Comparison of ENCODE assay signal across 18 mouse cellular contexts in genomic region chr8:77406846-77407245, GRCm38 (mm10).
A peak's percentile ranks its signal among the peaks of the same experiment; 100 is the strongest.
DNase-seq lines count a peak whose midpoint lies in the region; ATAC-seq and TF ChIP-seq lines count a peak whose summit lies in the region.
"Had no signal": no experiment of that assay in that cellular context is flagged by ENCODE, and none has a peak within 500 bp of the region (broad histone marks: within the 10 kb centered on the region; RNA-seq: fewer than 3 reads in every experiment).

No protein-coding gene starts in this region.

- ATAC-seq in liver, postnatal 0 days, result no peak
- ATAC-seq in liver, embryonic 12.5 days, result no peak
- ATAC-seq: forebrain, embryonic 16.5 days had no signal

- H3K9me3 ChIP-seq in liver, postnatal 0 days (ENCODE audit: low read length), result no peaks in the 10 kb centered on the region
- no peaks in the 10 kb centered on the region for H3K9me3 ChIP-seq in liver, embryonic 12.5 days (replicated peaks)
- no peaks in the 10 kb centered on the region for H3K9me3 ChIP-seq in ES-E14 (ENCODE audit: control insufficient read depth, insufficient read depth, low read depth, low read length)
- H3K9me3 ChIP-seq: embryonic facial prominence, embryonic 12.5 days; heart, embryonic 15.5 days; hindbrain, embryonic 15.5 days; lung, embryonic 15.5 days had no signal

- no peak overlapping the region for H3K4me2 ChIP-seq in liver, postnatal 0 days (ENCODE audit: low read depth, low read length)
- no peak overlapping the region for H3K4me2 ChIP-seq in liver, embryonic 12.5 days
- H3K4me2 ChIP-seq: embryonic facial prominence, embryonic 12.5 days; heart, embryonic 15.5 days; hindbrain, embryonic 15.5 days; lung, embryonic 15.5 days had no signal

- 84% methylated on average over 13 of the region's 13 CpGs for WGBS in liver, postnatal 0 days (ENCODE audit: insufficient replicate concordance)
- WGBS in liver, embryonic 12.5 days (ENCODE audit: insufficient replicate concordance), result 78% methylated on average over 13 of the region's 13 CpGs

- peaks cover 11% of the 10 kb centered on the region for H3K36me3 ChIP-seq in liver, postnatal 0 days (replicated peaks; ENCODE audit: insufficient read depth, low read length)
- H3K36me3 ChIP-seq in liver, embryonic 12.5 days, result peaks cover 47% of the 10 kb centered on the region
- H3K36me3 ChIP-seq in ES-E14 (ENCODE audit: control insufficient read depth, insufficient read depth, low read length, poor library complexity, severe bottlenecking), result no peaks in the 10 kb centered on the region; the same call in 1 of the 2 replicates
- H3K36me3 ChIP-seq: hindbrain, embryonic 15.5 days had no signal

- H3K4me1 ChIP-seq in liver, postnatal 0 days (ENCODE audit: insufficient read depth), result no peaks in the 10 kb centered on the region
- H3K4me1 ChIP-seq in liver, embryonic 12.5 days, result no peaks in the 10 kb centered on the region
- no peaks in the 10 kb centered on the region for H3K4me1 ChIP-seq in ES-E14 (ENCODE audit: control insufficient read depth in 2 of 2, insufficient read depth in 2 of 2, low read length in 2 of 2, poor library complexity in 1 of 2)
- H3K4me1 ChIP-seq: embryonic facial prominence, embryonic 12.5 days; hindbrain, embryonic 15.5 days had no signal

- TF ChIP-seq CTCF in liver, postnatal 0 days (IDR thresholded peaks at IDR 0.05; ENCODE audit: low read depth), result 0 out of 2 replicates have a peak, but pooled peaks have one; percentile 16

- H3K4me3 ChIP-seq in liver, postnatal 0 days (ENCODE audit: low read depth, low read length), result no peak overlapping the region
- no peak overlapping the region for H3K4me3 ChIP-seq in liver, embryonic 12.5 days
- peak overlapping the region in 1 of 2 experiments; percentile 24; a peak in 1 of 4 replicates for H3K4me3 ChIP-seq in ES-E14 (ENCODE audit: insufficient read depth in 1 of 2, low read depth in 1 of 2, low read length in 2 of 2, poor library complexity in 1 of 2, severe bottlenecking in 1 of 2)
- H3K4me3 ChIP-seq: embryonic facial prominence, embryonic 12.5 days; heart, embryonic 15.5 days; hindbrain, embryonic 15.5 days; lung, embryonic 15.5 days had no signal

- no peak for TF ChIP-seq EP300 in liver, postnatal 0 days (IDR thresholded peaks at IDR 0.05; ENCODE audit: low read depth)

- peak; percentile 65 for DNase-seq in heart, adult 11 months
- no peak for DNase-seq in heart, adult 9 months (ENCODE audit: low spot score in 2 of 2)
- no peak for DNase-seq in liver, postnatal 0 days
- peak; percentile 34 for DNase-seq in ES-E14 (ENCODE audit: low read depth, low spot score)
- peak; percentile 36 for DNase-seq in retina, embryonic 14.5 days (ENCODE audit: low spot score)
- no peak for DNase-seq in gastrocnemius, adult 8-10 months (ENCODE audit: low spot score in 2 of 2)
- DNase-seq in natural killer cell, adult 2 months (ENCODE audit: low spot score in 2 of 2), result no peak
- DNase-seq: adrenal gland, adult 8-10 months; cerebellum, adult 11-12 months; kidney, adult 8-10 months; right cerebral cortex, adult 18-20 months; thymus, adult 18-20 months had no signal

- H3K27ac ChIP-seq in liver, postnatal 0 days (ENCODE audit: low read depth), result no peak overlapping the region
- no peak overlapping the region for H3K27ac ChIP-seq in liver, embryonic 12.5 days
- H3K27ac ChIP-seq in ES-E14 (ENCODE audit: insufficient read depth, low read depth, low read length, poor library complexity, severe bottlenecking), result no peak overlapping the region
- H3K27ac ChIP-seq: embryonic facial prominence, embryonic 12.5 days; heart, embryonic 15.5 days; hindbrain, embryonic 15.5 days; lung, embryonic 15.5 days had no signal

- in situ Hi-C loops in ES-E14 (cut with MboI; ENCODE audit: low sequenced_read_pairs in 2 of 2, unreplicated experiment in 2 of 2), result no loop called here

- H3K9ac ChIP-seq in liver, postnatal 0 days (replicated peaks), result no peak overlapping the region
- H3K9ac ChIP-seq in liver, embryonic 12.5 days, result no peak overlapping the region
- H3K9ac ChIP-seq in ES-E14 (ENCODE audit: insufficient read depth, low read depth, low read length, poor library complexity, severe bottlenecking), result no peak overlapping the region
- H3K9ac ChIP-seq: embryonic facial prominence, embryonic 12.5 days; heart, embryonic 15.5 days; hindbrain, embryonic 15.5 days; lung, embryonic 15.5 days had no signal

- no peaks in the 10 kb centered on the region for H3K27me3 ChIP-seq in liver, postnatal 0 days (ENCODE audit: insufficient read depth, low read length)
- no peaks in the 10 kb centered on the region for H3K27me3 ChIP-seq in liver, embryonic 12.5 days (replicated peaks)
- H3K27me3 ChIP-seq: embryonic facial prominence, embryonic 12.5 days; heart, embryonic 15.5 days; hindbrain, embryonic 15.5 days; lung, embryonic 15.5 days had no signal

TF ChIP-seq in ES-E14, 5 proteins besides CTCF, POLR2A, EP300 and RAD21:
- TF ChIP-seq ZC3H11A (IDR thresholded peaks at IDR 0.05; ENCODE audit: borderline replicate concordance, low read depth, low read length) (0 out of 2 replicates have a peak, but pooled peaks have one; percentile 14), HCFC1 (IDR thresholded peaks at IDR 0.05; ENCODE audit: borderline replicate concordance, insufficient read depth, low read length) (no peak), CHD2 (IDR thresholded peaks at IDR 0.05; ENCODE audit: low read depth, low read length) (no peak)

Comparison
In these comparisons a context has a peak if more than half of its experiments do, and no peak if none do; other contexts are left out.
1. DNase-seq: peak in heart, adult 11 months (single experiment), ES-E14 (single experiment) and retina, embryonic 14.5 days (single experiment); none in heart, adult 9 months (0 of 2), liver, postnatal 0 days (single experiment), gastrocnemius, adult 8-10 months (0 of 2) and natural killer cell, adult 2 months (0 of 2).